Mouse (Mus musculus) adrenal gland (tissue): ENCODE data around the gene Rasa3.

ENCODE experiments used
- intact Hi-C: fragments of 180-260 bp; cut with DNase I; formaldehyde crosslinking; loops from one replicate; pipeline ENCODE4 v1.15.1; 2025

Rasa3 gene

DNA sequence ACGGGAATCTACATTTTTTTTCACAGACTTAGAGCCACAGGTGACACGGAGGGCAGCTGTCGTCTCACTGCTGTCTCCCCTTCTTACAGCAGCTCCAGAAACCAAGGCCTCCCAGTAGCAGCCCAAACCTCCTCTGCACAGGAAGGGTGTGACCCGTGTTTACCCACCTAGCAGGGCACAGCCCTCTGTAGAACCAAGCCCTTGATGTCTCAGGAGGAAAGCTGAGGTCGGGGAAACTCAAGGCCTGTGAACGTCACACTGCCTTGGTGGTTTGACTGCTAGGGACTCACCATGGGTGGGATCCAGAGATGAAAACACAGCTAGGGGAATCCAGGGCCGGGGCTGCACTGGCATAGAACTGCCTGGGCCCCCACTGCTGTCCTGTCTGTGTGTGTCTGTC lies 9.0 kb upstream of the Rasa3 start:
- intact Hi-C loops = no loop called here

- intact Hi-C loops = no loop called here
Measured at GRCm38 (mm10) chr8:13685674-13686314, 8.4 kb upstream of the Rasa3 start.

- intact Hi-C loops = no loop called here
Measured at GRCm38 (mm10) chr8:13684131-13684530, 6.7 kb upstream of the Rasa3 start.

- intact Hi-C loops = loop anchor here (5.0 to 10.0 kb wide), 3 partner anchors 53 to 126 kb away; no protein-coding TSS in a partner anchor
Measured at GRCm38 (mm10) chr8:13678182-13678581, 779 bp upstream of the Rasa3 start.

DNA sequence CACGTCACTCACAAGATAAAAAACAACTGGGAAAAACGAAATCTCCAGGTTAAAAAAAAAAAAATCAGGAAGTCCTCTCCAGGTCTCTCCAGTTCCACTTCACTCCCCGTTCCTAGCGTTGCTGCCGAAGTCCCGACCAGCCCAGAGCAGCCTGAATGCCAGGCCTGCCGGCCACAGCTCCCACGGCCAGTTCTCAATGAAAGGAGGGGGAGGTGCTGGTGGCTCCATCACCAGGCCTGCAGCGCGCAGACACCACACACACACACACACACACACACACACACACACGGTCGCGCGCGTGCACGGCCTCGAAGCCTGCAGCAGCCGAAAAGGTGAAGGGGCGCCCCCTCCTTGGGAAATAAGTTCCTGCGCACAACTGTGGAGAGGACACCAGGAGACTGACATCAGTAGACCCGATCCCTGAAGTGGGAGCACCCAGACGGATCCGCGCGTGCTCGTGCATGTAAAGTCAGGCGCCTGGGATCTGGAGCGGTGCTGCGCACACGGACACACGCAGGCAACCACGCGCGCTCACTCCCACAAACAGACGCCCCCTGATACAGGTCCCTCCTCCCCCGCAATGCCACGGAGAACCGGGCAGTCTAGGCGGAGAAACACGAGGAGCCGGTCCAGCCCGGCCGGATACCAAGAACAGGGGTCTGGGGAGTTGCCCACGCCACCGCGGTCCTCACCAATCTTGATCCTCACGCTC lies 546 bp downstream of the Rasa3 start:
- intact Hi-C loops = loop anchor here (5.0 to 10.0 kb wide), 3 partner anchors 52 to 125 kb away; no protein-coding TSS in a partner anchor

GRCm38 (mm10) chr8:13676302-13676700 lies 1.1 kb downstream of the Rasa3 start:
- intact Hi-C loops = loop anchor here (5.0 to 10.0 kb wide), 3 partner anchors 52 to 124 kb away; no protein-coding TSS in a partner anchor

DNA sequence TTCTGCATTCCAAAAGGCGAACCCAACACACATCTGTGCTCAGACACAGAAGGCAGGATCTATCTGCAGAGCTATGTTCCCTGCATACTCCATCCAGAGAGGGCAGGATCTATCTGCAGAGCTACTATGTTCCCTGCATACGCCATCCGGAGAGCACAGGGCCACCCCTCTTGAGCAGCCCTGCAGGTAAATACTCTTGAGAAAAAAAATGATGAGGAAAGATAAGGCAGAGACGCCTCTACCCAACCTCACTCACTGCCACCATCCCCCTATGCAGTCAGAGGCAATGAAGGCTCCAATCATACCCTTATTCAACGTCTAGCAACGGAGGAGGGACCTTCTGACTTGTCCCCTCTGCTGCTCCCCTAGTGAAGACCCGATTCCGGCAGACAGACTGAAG lies 1.9 kb downstream of the Rasa3 start:
- intact Hi-C loops = loop anchor here (5.0 to 10.0 kb wide), 3 partner anchors 51 to 123 kb away; no protein-coding TSS in a partner anchor

- intact Hi-C loops = loop anchor here (5.0 to 10.0 kb wide), 3 partner anchors 50 to 123 kb away; no protein-coding TSS in a partner anchor
Measured at GRCm38 (mm10) chr8:13675121-13675520, 2.3 kb downstream of the Rasa3 start.

- intact Hi-C loops = loop anchor here (5.0 to 10.0 kb wide), 3 partner anchors 50 to 122 kb away; no protein-coding TSS in a partner anchor
Measured at GRCm38 (mm10) chr8:13674294-13675010, 3.0 kb downstream of the Rasa3 start.

GRCm38 (mm10) chr8:13673215-13673614 lies 4.2 kb downstream of the Rasa3 start:
- intact Hi-C loops = loop anchor here (10.0 kb wide), 1 partner anchor 48 kb away; no protein-coding TSS in a partner anchor

GRCm38 (mm10) chr8:13671246-13672003 lies 6.0 kb downstream of the Rasa3 start:
- intact Hi-C loops = loop anchor here (10.0 kb wide), 1 partner anchor 47 kb away; no protein-coding TSS in a partner anchor

- intact Hi-C loops = loop anchor here (10.0 kb wide), 1 partner anchor 45 kb away; no protein-coding TSS in a partner anchor
Measured at GRCm38 (mm10) chr8:13670011-13670471, 7.4 kb downstream of the Rasa3 start.

DNA sequence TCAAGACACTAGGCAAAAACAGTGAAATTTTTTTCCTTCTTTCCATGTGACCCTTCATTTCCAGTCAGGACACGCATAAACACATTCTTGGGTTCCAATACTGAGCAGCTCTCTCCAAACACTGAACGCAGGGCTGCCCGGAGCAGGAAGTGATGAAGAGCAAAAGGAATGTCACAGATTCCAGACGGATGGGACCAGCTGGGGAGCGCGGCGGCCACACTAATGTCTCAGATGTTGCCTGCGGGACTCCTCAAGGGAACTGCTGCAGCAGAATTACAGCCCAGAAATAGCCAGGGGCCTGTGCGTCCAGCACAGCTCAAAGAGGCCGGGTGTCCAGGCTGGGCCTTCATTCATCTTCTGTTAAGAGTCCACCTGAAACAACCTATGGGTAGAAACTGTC lies 9.0 kb downstream of the Rasa3 start:
- intact Hi-C loops = no loop called here

GRCm38 (mm10) chr8:13667917-13668316 lies 9.5 kb downstream of the Rasa3 start:
- intact Hi-C loops = no loop called here

- intact Hi-C loops = no loop called here
Measured at GRCm38 (mm10) chr8:13665944-13666343, 11.5 kb downstream of the Rasa3 start.

DNA sequence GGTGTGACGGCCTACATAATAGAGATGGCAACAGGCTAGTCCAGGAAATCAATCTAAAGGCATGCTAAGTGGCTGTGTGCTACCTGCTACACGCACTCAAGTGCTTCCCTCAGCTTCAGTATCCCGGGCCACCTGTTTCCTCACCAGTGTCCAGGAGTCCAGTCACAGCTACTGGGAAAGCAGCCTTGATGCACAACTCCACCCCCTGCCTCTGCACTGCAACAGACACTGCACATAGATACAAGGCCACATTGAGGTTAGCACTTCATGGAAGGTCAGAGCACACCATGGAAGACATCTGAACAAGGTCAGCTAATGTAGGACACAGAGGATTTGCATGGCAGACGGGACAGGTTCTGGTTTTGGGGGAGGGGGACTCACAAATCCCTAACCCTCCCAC lies 11.9 kb downstream of the Rasa3 start:
- intact Hi-C loops = no loop called here

- intact Hi-C loops = no loop called here
Measured at GRCm38 (mm10) chr8:13664711-13665210, 12.6 kb downstream of the Rasa3 start.

DNA sequence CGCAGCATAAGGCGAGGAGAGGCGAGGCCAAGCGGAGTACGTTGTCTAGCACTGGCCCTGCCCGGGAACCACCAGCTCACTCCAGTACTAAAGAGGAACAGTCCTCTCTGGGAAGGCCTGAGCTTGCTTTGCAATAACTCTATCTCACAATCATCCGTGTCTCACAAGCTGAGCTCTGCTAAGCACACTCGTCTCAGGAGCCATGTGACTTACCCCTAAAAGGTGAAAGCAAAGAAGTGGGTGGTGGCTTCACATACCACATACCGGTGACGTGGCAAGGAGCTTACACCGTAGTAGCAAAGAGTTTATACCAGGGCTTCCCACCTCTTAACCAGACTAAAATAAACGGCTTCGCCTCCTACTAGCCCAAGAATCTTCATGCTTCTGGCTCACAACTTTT lies 17.1 kb downstream of the Rasa3 start:
- intact Hi-C loops = no loop called here

DNA sequence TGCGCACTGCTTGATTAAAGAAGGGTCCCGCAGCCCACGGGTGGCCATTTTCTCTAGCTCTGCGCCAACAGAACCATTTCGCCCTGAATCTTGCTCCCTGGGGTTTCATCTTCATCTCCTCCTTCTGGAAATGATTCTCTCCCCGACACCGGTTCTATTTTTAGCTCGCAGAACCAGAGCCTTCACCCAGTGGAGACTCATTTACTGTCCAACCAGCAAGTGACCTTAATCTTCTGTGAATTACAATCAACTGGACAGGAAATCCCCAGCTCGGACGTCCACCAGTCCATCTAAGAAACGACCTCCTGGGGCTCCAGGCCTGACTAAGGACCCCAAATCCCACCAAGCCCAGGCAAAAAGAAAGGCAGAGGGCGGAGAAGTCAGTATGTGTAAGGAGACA lies 19.9 kb downstream of the Rasa3 start:
- intact Hi-C loops = no loop called here

DNA sequence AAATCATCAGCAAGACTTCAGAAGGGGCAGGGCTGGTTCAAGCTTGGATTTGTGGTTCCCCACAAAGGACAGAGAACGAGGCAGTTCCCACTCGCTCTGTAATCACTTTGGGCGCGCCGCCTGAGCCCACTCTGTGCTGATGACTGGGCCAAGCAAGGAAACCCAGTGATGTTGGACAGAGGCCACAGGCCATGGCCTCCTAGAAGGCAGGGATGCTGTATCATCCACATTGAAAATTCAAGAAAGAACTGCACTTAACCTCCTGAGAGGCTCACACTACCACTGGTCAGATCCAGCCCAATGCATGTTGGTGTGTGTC lies 22.4 kb downstream of the Rasa3 start:
- intact Hi-C loops = no loop called here
